Mouse (Mus musculus): ENCODE data around the gene Smyd4. TPM values are rescaled to one million over a fixed set of nuclear protein-coding genes. Genes with fewer than 3 reads are reported as not detected.
"Not testable (repeated sequence)": the region's sequence is repeated elsewhere in the genome, so short reads cannot be mapped to it uniquely, and the experiment has no call there.

The Smyd4 gene
- polyA plus RNA-seq, 1 experiment, result 9.9 TPM

DNA sequence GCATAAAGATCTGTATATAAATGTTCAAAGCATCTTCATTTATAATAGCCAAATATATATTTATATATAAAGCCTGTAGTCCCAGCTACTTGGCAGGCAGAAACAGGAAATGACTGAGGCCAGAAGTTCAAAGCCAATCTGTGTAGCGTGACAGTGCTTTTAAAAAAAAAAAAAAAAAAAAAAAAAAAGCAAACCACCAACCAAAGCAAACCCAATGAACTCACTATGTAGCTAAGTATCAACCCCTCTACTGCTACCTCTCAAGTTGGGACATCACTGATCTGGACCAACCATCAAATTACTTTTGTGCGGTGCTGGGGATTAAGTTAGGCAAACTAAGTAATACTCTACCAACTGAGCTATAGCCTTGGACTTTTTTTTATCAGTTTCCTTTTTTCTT is 4.1 kb upstream of the Smyd4 start:
- no peak for DNase-seq (ENCODE audit: extremely low spot score in 1 of 2, low spot score in 1 of 2)

- no peak for DNase-seq (ENCODE audit: extremely low spot score in 1 of 2, low spot score in 1 of 2)
These were observed 3.5 kb upstream of the Smyd4 start for GRCm38 (mm10) chr11:75344716-75345115.

- no peak for DNase-seq (ENCODE audit: extremely low spot score in 1 of 2, low spot score in 1 of 2)
These were observed 1.6 kb upstream of the Smyd4 start for GRCm38 (mm10) chr11:75346556-75347187.

DNA sequence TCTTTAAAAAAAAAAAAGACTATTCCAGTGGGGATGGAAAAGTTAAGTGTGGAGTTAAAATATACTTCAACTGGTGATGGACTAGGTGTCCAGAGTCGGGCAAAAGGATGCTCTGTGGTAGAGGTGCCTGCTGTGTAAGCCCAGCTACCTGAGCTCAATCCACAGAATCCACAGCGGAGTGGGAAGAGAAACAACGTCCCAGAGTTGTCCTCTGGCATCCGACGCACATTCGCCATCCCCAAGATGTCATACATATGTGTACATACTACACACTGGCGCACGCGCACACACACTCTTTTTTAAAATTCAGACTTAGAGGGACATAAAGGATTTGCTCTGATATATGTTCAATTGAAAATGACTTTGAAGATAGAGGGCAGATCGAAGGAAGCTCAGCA is 1.0 kb upstream of the Smyd4 start:
- DNase-seq (ENCODE audit: extremely low spot score in 1 of 2, low spot score in 1 of 2), result no peak

DNA sequence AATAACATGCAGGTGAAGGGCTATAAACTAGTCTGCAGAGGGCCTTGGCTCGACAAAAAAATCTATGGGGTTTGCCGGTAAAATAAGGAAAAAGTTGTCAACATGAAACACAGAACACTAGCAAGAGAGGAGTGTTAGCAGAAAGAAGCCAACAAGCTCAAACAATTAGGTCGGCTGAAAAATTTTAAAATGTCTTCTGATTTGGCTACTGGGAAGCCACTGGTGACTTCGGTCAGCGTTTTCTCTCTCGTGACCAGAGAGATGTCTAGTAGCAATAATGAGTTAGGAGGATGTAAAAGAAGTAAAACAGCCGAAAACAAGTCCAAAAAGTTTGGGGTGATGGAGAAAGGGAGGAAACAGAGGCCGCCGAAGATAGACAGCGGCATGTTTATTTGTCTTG is 637 bp upstream of the Smyd4 start:
- no peak for DNase-seq (ENCODE audit: extremely low spot score in 1 of 2, low spot score in 1 of 2)

DNA sequence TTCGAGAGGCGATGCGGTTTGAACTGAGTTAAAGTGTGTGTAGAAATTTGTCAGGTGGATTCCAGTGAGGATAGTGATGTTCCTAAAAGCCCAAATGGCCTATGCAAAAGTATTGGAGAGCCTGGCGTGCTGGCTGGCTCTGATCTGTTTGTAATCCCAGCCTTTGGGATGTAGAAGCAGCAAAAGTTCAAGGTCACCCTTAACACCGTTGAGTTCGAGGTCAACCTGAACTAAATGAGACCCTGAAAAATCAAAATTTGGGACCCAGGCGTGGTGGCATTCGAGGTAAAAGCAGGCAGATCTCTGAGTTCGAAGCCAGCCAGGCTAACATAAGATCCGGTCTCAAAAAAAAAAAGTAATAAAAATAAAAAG is 643 bp downstream of the Smyd4 start:
- DNase-seq (ENCODE audit: extremely low spot score in 1 of 2, low spot score in 1 of 2), result no peak

DNA sequence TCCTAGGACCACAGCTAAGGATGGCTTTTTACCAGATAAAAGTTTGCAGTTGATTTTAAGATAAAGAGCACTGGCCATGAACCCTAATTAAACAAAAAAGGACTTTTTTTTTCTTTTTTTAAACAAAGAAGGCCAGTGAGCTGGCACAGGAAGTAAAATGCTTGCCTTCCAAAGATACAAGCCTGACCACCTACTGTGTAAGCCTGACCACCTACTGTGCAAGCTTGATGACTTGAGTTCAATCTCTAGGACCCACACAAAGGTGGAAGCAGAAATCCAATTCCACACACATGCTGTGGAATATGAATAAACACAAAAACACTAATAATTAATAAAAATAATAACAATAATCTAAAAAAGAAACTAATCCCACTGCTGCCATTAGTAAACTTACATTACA is 3.0 kb downstream of the Smyd4 start:
- DNase-seq (ENCODE audit: extremely low spot score in 1 of 2, low spot score in 1 of 2), result no peak

GRCm38 (mm10) chr11:75355475-75355874 is 7.2 kb downstream of the Smyd4 start:
- no peak for DNase-seq (ENCODE audit: extremely low spot score in 1 of 2, low spot score in 1 of 2)

- no peak for DNase-seq (ENCODE audit: extremely low spot score in 1 of 2, low spot score in 1 of 2)
These were observed 28.9 kb downstream of the Smyd4 start for GRCm38 (mm10) chr11:75377125-75377524.

- not testable (repeated sequence) for DNase-seq (ENCODE audit: extremely low spot score in 1 of 2, low spot score in 1 of 2)
These were observed 30.6 kb downstream of the Smyd4 start for GRCm38 (mm10) chr11:75378786-75379185.

GRCm38 (mm10) chr11:75383529-75383928 is 35.3 kb downstream of the Smyd4 start:
- not testable (repeated sequence) for DNase-seq (ENCODE audit: extremely low spot score in 1 of 2, low spot score in 1 of 2)

DNA sequence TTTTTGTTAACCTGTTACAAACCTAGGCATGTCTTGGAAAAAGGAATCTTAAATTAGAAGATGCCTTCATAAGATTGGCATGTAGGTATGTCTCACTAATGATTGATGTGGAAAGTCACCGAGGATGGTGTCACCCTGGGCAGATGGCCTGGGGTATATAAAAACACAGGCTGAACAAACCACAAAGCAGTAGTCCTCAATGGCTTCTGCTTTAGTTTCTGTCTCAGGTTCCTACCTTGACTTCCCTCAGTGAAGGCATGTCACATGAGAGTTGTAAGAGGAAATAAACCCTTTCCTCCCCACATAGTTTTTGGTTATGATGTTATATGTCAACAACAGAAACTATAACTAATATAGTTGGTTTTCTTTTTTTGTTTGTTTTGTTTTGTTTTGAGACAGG is 47.4 kb downstream of the Smyd4 start:
- DNase-seq (ENCODE audit: extremely low spot score in 1 of 2, low spot score in 1 of 2), result no peak

DNA sequence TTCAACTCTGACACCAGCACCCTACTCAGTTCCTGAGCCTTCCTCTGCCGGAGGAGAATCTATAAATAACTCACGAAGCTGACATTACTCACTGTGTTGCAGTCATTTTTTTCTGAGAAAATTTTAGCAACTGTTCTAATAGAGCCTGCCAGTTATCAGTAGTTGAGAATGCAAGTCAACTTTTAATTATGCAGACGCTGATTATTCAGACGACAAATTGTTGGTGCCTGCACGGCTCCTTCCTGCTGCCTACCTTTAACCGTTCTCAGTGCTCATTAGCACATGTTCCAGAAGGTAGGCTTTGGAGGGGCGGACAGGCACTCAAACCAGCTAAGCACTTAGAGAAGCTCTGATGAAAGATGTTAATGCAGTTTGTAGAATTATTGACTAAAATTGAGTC is 49.2 kb downstream of the Smyd4 start:
- peak in 1 of 2 experiments; percentile 38 for DNase-seq (ENCODE audit: extremely low spot score in 1 of 2, low spot score in 1 of 2)

- peak; percentile 31 to 75 for DNase-seq (ENCODE audit: extremely low spot score in 1 of 2, low spot score in 1 of 2)
These were observed 51.2 kb downstream of the Smyd4 start for GRCm38 (mm10) chr11:75399411-75399841.

DNA sequence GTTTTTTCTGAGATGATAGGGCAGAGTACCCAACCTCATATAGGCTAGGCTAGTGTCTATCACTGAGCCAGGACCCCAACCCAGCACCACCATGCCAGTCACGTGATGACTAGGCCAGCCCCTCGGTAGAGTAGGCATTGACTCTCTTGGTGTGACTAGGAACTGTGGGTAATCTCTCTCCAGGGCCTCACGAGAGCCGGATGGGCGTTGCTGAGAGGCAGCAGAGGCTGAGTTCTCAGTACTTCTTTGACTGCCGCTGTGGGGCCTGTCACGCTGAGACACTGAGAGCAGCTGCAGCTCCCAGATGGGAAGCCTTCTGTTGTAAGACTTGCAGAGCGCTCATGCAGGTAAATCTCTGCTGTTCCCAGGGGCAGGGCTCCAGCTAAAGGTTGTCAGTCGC is 51.9 kb downstream of the Smyd4 start:
- peak in 1 of 2 experiments; percentile 14 for DNase-seq (ENCODE audit: extremely low spot score in 1 of 2, low spot score in 1 of 2)

DNA sequence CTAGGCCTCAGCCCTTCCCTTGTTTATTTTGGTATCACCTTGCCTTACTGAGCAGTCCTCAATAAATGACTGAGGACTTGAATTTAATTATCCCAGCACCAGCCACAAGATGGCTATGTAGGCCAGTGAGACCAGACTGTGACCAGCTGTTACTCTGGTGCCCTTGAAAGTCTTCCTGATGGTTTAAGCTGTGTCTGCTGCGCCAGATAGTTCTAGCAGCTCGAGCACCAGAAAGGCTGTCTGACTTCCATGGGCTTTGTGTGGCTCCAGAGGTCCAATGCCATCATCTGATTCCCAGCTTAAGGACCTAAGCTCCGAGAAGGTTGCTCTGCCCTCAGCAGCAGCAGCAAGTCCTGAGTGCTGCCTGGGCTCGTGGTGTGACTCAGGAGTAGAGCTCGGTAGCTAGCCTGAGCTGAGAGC is 54.0 kb downstream of the Smyd4 start:
- peak; percentile 39 to 77 for DNase-seq (ENCODE audit: extremely low spot score in 1 of 2, low spot score in 1 of 2)

- no peak for DNase-seq (ENCODE audit: extremely low spot score in 1 of 2, low spot score in 1 of 2)
These were observed 55.2 kb downstream of the Smyd4 start for GRCm38 (mm10) chr11:75403301-75404052.

GRCm38 (mm10) chr11:75404801-75405200 is 56.6 kb downstream of the Smyd4 start:
- no peak for DNase-seq (ENCODE audit: extremely low spot score in 1 of 2, low spot score in 1 of 2)

DNA sequence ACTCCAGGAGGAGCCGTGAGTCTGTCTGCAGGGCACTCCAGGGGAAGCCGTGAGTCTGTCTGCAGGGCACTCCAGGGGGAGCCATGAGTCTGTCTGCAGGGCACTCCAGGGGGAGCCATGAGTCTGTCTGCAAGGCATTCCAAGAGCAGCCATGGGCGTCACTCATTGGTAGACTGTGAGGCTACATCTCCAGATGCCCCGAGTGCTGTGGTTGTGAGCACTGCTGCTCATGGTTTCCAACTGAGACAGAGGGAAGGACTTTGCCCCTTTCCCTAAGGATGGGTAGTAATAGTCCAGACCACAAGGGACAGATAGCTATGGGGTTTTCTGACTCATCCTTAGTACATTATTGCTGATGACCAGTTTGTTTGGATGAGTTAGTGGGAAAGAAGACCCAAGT is 57.9 kb downstream of the Smyd4 start:
- DNase-seq (ENCODE audit: extremely low spot score in 1 of 2, low spot score in 1 of 2), result no peak

DNA sequence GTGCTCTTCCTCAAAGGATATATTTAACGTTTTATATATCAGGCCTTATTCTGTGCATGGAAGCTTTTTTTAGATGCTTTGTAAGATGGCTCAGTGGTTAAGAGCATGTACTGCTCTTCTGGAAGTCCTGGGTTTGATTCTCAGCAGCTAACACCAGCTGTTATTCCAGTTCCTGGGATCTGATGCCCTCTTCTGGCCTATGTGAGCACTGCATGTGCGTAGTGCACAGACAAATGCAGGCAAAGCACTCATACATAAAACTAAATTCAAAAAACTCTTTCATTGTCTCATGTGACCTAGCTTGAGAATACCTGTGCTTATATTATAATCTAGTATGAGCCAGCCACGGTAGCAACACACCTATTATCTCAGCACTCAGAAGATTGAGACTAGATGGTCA is 58.6 kb downstream of the Smyd4 start:
- peak in 1 of 2 experiments; percentile 51 for DNase-seq (ENCODE audit: extremely low spot score in 1 of 2, low spot score in 1 of 2)

DNA sequence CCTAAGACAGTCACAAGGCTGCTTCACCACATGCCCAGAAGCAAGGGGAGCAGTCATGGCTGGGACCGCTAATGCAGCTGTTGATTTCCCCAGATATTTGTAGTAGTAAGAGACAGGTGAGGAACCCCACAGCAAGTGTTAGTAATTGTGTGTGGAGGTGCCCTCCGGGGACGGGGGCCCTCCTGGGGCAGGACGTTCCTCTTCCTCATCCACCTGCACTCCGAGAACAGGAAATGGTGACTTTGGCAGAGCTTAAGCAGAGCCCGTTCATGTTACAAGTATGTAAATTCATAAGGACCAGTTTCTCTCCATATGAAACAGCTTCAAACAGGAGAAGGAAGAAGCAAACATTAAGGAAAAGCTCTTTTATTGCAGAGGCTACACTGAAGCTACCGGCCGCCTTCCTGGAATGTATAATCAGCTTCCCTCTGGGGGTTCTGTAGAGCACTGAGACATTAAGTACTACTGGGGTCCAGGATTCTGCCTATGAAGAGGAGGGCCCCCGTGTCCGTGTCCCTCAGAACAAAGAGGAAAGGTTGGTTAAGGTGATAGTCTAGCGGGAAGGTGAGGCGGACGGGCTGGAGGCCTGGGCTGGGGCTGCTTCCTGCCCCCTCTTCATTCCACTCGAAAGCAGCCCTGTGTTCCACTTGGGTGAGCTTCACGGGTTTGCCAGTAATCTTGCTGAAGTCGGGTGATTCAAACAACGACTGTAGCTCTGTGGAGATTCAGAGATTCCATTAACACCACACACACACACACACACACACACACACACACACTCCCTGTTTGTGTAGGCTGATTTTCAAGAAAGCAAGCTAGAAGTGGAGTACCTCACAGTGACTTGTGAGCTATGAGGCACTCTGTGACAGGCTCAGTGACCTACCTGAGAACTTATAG is 61.7 kb downstream of the Smyd4 start:
- no peak for DNase-seq (ENCODE audit: extremely low spot score in 1 of 2, low spot score in 1 of 2)
